Mouse (Mus musculus): ENCODE measurements around the gene Gm20696. TPM values are rescaled to one million over a fixed set of nuclear protein-coding genes. Genes with fewer than 3 reads are reported as not detected.

The Gm20696 gene
- polyA plus RNA-seq, 1 experiment: 2.8 TPM

GRCm38 (mm10) chr6:99599229-99599628 is 67.4 kb downstream of the Gm20696 start:
- Histone ChIP-seq H3K4me1 (ENCODE audit: control insufficient read depth, insufficient read depth, low read length) (no peaks in the 10 kb centered on the region), H3K27me3 (ENCODE audit: control insufficient read depth, insufficient read depth, low read length) (no peaks in the 10 kb centered on the region), H3K4me3 (replicated peaks; ENCODE audit: insufficient read depth, low read depth, low read length) (no peak overlapping the region), H3K27ac (ENCODE audit: insufficient read depth, low read length) (no peak overlapping the region)
- DNase-seq: no peak
- TF ChIP-seq CTCF (IDR thresholded peaks at IDR 0.05; ENCODE audit: borderline replicate concordance, insufficient read depth, low read depth, low read length) (no peak), POLR2A (IDR thresholded peaks at IDR 0.05; ENCODE audit: borderline replicate concordance, insufficient read depth, low read length) (no peak)
- 72% methylated on average over 5 of the region's 5 CpGs for WGBS

GRCm38 (mm10) chr6:99577040-99577439 is 89.6 kb downstream of the Gm20696 start:
- Histone ChIP-seq H3K27me3 (ENCODE audit: control insufficient read depth, insufficient read depth, low read length) (no peaks in the 10 kb centered on the region), H3K4me3 (replicated peaks; ENCODE audit: insufficient read depth, low read depth, low read length) (no peak overlapping the region), H3K4me1 (ENCODE audit: control insufficient read depth, insufficient read depth, low read length) (0 out of 2 replicates have a peak, but pooled peaks cover 2% of the 10 kb centered on the region), H3K27ac (ENCODE audit: insufficient read depth, low read length) (no peak overlapping the region)
- 78% methylated on average over 6 of the region's 6 CpGs for WGBS
- TF ChIP-seq POLR2A (IDR thresholded peaks at IDR 0.05; ENCODE audit: borderline replicate concordance, insufficient read depth, low read length) (no peak), CTCF (IDR thresholded peaks at IDR 0.05; ENCODE audit: borderline replicate concordance, insufficient read depth, low read depth, low read length) (no peak)
- no peak for DNase-seq

DNA sequence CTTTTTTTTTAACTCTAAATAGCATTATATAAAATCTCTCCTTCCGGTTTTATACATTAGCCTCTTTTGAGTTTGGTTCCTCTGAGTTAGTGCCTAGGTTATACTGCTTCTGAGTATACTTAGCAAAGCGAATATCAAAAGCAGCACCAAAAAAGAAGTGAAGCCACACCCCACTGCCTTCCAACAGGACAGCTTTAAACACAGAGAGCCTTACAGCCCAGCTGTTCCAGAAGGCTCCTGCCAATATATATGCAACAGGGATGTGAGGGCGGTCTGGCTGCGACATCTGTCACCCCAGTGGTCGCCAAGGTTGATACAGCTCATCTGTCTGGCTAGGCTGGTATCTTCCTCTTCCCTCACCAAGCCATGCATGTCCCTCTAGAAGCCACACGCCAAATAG is 91.0 kb downstream of the Gm20696 start:
- H3K27ac ChIP-seq (ENCODE audit: insufficient read depth, low read length): no peak overlapping the region
- WGBS: 53% methylated on average over 6 of the region's 6 CpGs
- no peak for DNase-seq
- TF ChIP-seq CTCF (IDR thresholded peaks at IDR 0.05; ENCODE audit: borderline replicate concordance, insufficient read depth, low read depth, low read length) (no peak), POLR2A (IDR thresholded peaks at IDR 0.05; ENCODE audit: borderline replicate concordance, insufficient read depth, low read length) (no peak)
- H3K4me1 ChIP-seq (ENCODE audit: control insufficient read depth, insufficient read depth, low read length): 0 out of 2 replicates have a peak, but pooled peaks cover 2% of the 10 kb centered on the region
- H3K27me3 ChIP-seq (ENCODE audit: control insufficient read depth, insufficient read depth, low read length): no peaks in the 10 kb centered on the region
- H3K4me3 ChIP-seq (replicated peaks; ENCODE audit: insufficient read depth, low read depth, low read length): no peak overlapping the region

GRCm38 (mm10) chr6:99573343-99573742 is 93.3 kb downstream of the Gm20696 start:
- no peak overlapping the region for H3K27ac ChIP-seq (ENCODE audit: insufficient read depth, low read length)
- TF ChIP-seq CTCF (IDR thresholded peaks at IDR 0.05; ENCODE audit: borderline replicate concordance, insufficient read depth, low read depth, low read length) (no peak), POLR2A (IDR thresholded peaks at IDR 0.05; ENCODE audit: borderline replicate concordance, insufficient read depth, low read length) (no peak)
- H3K27me3 ChIP-seq (ENCODE audit: control insufficient read depth, insufficient read depth, low read length): no peaks in the 10 kb centered on the region
- DNase-seq: no peak
- 89% methylated on average over 2 of the region's 2 CpGs for WGBS
- 0 out of 2 replicates have a peak, but pooled peaks cover 2% of the 10 kb centered on the region for H3K4me1 ChIP-seq (ENCODE audit: control insufficient read depth, insufficient read depth, low read length)
- H3K4me3 ChIP-seq (replicated peaks; ENCODE audit: insufficient read depth, low read depth, low read length): no peak overlapping the region

DNA sequence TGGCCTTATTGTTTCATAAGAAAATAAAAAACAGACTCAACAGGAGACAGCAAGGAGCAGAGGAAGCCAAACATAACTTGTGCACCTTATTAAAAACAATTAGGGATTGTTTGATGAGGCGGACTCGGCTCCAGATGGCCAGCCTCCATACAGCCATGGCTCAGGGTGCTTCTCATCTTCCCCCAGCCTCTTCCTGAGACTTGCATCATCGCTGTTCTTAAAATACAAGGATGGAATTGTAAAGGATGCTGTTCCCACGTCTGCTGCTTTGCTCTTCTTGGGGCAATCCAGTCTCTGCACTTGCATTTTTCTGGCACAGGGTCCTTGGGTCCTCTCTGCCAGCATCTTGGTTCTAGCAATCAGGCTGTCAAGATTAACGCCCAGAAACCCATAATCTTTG is 94.5 kb downstream of the Gm20696 start:
- no peak for DNase-seq
- 46% methylated on average over 5 of the region's 5 CpGs for WGBS

DNA sequence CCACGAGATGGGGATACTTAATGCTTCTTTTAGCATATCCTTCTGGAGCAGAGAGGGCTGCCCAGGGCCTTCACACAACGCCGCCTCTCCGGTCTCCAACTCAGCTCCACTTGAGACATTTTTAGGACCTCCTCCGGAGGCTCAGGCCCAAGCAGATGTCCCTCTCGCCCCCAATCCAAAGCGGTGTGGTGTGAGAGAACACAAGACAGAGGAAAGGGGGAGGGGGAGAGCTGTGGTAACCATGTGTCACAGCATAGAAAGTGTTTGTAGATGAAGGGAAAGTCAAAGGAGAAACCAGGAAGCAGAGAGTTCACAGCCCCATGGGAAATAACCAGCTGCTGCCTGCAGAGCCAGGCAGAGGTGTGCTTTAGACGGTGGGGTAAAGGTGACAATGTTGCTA is 99.7 kb downstream of the Gm20696 start:
- no peak for TF ChIP-seq POLR2A (IDR thresholded peaks at IDR 0.05; ENCODE audit: borderline replicate concordance, insufficient read depth, low read length)
- TF ChIP-seq CTCF (IDR thresholded peaks at IDR 0.05; ENCODE audit: borderline replicate concordance, insufficient read depth, low read depth, low read length): no peak
- no peaks in the 10 kb centered on the region for H3K27me3 ChIP-seq (ENCODE audit: control insufficient read depth, insufficient read depth, low read length)
- H3K27ac ChIP-seq (ENCODE audit: insufficient read depth, low read length): no peak overlapping the region
- no peak for DNase-seq
- no peaks in the 10 kb centered on the region for H3K4me1 ChIP-seq (ENCODE audit: control insufficient read depth, insufficient read depth, low read length)
- 65% methylated on average over 8 of the region's 8 CpGs for WGBS
- no peak overlapping the region for H3K4me3 ChIP-seq (replicated peaks; ENCODE audit: insufficient read depth, low read depth, low read length)

More for the DNA sequence above, 94.5 kb downstream of the Gm20696 start:
- Histone ChIP-seq H3K4me1 (ENCODE audit: control insufficient read depth, insufficient read depth, low read length) (0 out of 2 replicates have a peak, but pooled peaks cover 2% of the 10 kb centered on the region), H3K4me3 (replicated peaks; ENCODE audit: insufficient read depth, low read depth, low read length) (no peak overlapping the region), H3K27ac (ENCODE audit: insufficient read depth, low read length) (no peak overlapping the region), H3K27me3 (ENCODE audit: control insufficient read depth, insufficient read depth, low read length) (no peaks in the 10 kb centered on the region)
- no peak for TF ChIP-seq POLR2A (IDR thresholded peaks at IDR 0.05; ENCODE audit: borderline replicate concordance, insufficient read depth, low read length)
- TF ChIP-seq CTCF (IDR thresholded peaks at IDR 0.05; ENCODE audit: borderline replicate concordance, insufficient read depth, low read depth, low read length): no peak

DNA sequence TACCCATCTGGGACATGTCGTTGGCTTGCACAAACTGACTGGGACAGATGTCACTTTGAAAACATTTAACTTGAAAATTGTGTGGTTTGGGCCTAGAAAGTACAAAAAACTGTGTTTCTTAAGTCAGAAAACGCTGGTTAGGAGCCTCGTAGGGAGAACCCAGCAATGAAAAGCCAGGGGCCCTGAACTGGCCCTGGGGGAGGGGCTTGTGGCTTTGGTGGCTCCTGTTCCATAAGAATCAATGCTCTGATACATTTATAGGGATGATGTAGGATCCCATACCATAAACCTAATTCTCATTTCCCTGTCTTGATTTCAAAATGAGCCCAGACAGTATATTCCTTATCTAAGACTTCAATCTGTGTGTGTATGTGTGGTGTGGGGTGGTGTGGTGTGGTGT is 101.8 kb downstream of the Gm20696 start:
- Histone ChIP-seq H3K4me1 (ENCODE audit: control insufficient read depth, insufficient read depth, low read length) (no peaks in the 10 kb centered on the region), H3K27ac (ENCODE audit: insufficient read depth, low read length) (no peak overlapping the region), H3K27me3 (ENCODE audit: control insufficient read depth, insufficient read depth, low read length) (no peaks in the 10 kb centered on the region), H3K4me3 (replicated peaks; ENCODE audit: insufficient read depth, low read depth, low read length) (no peak overlapping the region)
- no peak for DNase-seq
- 85% methylated on average over 3 of the region's 3 CpGs for WGBS
- no peak for TF ChIP-seq POLR2A (IDR thresholded peaks at IDR 0.05; ENCODE audit: borderline replicate concordance, insufficient read depth, low read length)
- TF ChIP-seq CTCF (IDR thresholded peaks at IDR 0.05; ENCODE audit: borderline replicate concordance, insufficient read depth, low read depth, low read length): no peak

DNA sequence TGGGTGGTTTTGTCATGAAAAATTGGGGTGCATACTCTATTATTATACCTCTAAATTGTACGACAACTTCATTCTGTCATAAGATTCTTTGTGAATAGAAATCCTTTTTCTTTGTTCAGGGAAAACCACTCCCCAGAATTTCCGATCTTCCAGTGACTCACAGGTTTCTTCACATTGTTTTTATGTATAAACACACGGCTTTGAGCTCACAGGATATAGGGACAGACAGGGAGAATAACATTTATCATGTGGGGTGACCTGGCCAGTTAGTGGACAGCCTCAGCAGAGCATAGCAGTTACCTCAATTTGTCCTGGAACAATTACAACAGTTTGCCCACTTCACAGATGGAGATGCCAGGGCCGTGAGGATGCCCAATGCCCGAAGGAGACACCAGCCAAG is 109.6 kb downstream of the Gm20696 start:
- Histone ChIP-seq H3K27ac (ENCODE audit: insufficient read depth, low read length) (no peak overlapping the region), H3K4me1 (ENCODE audit: control insufficient read depth, insufficient read depth, low read length) (no peaks in the 10 kb centered on the region), H3K27me3 (ENCODE audit: control insufficient read depth, insufficient read depth, low read length) (no peaks in the 10 kb centered on the region), H3K4me3 (replicated peaks; ENCODE audit: insufficient read depth, low read depth, low read length) (no peak overlapping the region)
- TF ChIP-seq POLR2A (IDR thresholded peaks at IDR 0.05; ENCODE audit: borderline replicate concordance, insufficient read depth, low read length) (no peak), CTCF (IDR thresholded peaks at IDR 0.05; ENCODE audit: borderline replicate concordance, insufficient read depth, low read depth, low read length) (no peak)
- 75% methylated on average over 5 of the region's 5 CpGs for WGBS
- no peak for DNase-seq

Measured in cerebellum, adult 2 months (tissue).